Mouse (Mus musculus) hindbrain, postnatal 0 days (tissue): ENCODE data around the gene Matk. TPM values are rescaled to one million over a fixed set of nuclear protein-coding genes. Genes with fewer than 3 reads are reported as not detected.

ENCODE experiments used
- ATAC-seq: fragments of 200-750 bp; cut with Nextera tagmentation; 2 replicates; pipeline ENCODE4 v1.8.0; 2017; ENCODE audit warnings: mild to moderate bottlenecking, moderate TSS enrichment, moderate library complexity
- DNase-seq: peaks from one replicate; pipeline ENCODE4 v3.0.0-alpha.2; 2015; ENCODE audit warnings: low spot score
- H3K27ac ChIP-seq: fragments of 300-500 bp; sonication (generic); 2 replicates; pipeline ENCODE4 v1.5.1; 2014; ENCODE audit warnings: mild to moderate bottlenecking
- H3K27me3 ChIP-seq: fragments of 300-500 bp; sonication (generic); 2 replicates; pipeline ENCODE4 v1.6.1; 2014; ENCODE audit warnings: low read length, mixed read lengths; ENCODE audit not compliant: insufficient read depth
- H3K36me3 ChIP-seq: fragments of 300-500 bp; sonication (generic); 2 replicates; pipeline ENCODE4 v1.6.1; 2014; ENCODE audit warnings: low read length, mixed read lengths; ENCODE audit not compliant: insufficient read depth
- H3K4me1 ChIP-seq: fragments of 300-500 bp; sonication (generic); 2 replicates; pipeline ENCODE4 v1.6.1; 2014; ENCODE audit warnings: antibody characterized with exemption, low read length, mixed read lengths; ENCODE audit not compliant: insufficient read depth
- H3K4me2 ChIP-seq: fragments of 300-500 bp; sonication (generic); 2 replicates; pipeline ENCODE4 v1.6.1; 2014; ENCODE audit warnings: low read depth, mild to moderate bottlenecking, low read length, moderate library complexity, mixed read lengths
- H3K4me3 ChIP-seq: fragments of 300-500 bp; sonication (generic); 2 replicates; pipeline ENCODE4 v1.5.1; 2014; ENCODE audit warnings: low read length
- H3K9ac ChIP-seq: fragments of 300-500 bp; sonication (generic); replicated peaks from 2 replicates; pipeline ENCODE4 v1.6.1; 2014; ENCODE audit warnings: mild to moderate bottlenecking, low read length, moderate library complexity, mixed read lengths
- H3K9me3 ChIP-seq: fragments of 300-500 bp; sonication (generic); 2 replicates; pipeline ENCODE4 v1.6.1; 2016; ENCODE audit warnings: low read length, mixed read lengths
- CTCF ChIP-seq: IDR thresholded peaks from 2 replicates; pipeline ENCODE4 v1.5.1; 2016; ENCODE audit warnings: antibody characterized with exemption, control low read depth, low read depth
- WGBS: fragments of 180-500 bp; shearing (Covaris S2); extraction: QIAGEN DNeasy Blood & Tissue Kit; methylation state at CpG from one replicate; pipeline ENCODE4 v1.1.7; 2014; 5-methylcytosine and 5-hydroxymethylcytosine counted together
- polyA plus RNA-seq: library from polyadenylated mRNA; unstranded; fragments of >200 nt; fragmentation: Nextera tagmentation; extraction: Ambion mirVana; gene quantifications from 2 replicates; pipeline ENCODE4 v1.2.1, GENCODE M21; 2015
- total RNA-seq: library from RNA; depleted of rRNA; stranded (reverse); fragments of >200 nt; gene quantifications from 2 replicates; pipeline ENCODE4 v1.2.3, GENCODE M21; 2014

Matk gene
- total and polyA plus RNA-seq, 2 experiments from 2014 or later: 82.7 to 121 TPM

DNA sequence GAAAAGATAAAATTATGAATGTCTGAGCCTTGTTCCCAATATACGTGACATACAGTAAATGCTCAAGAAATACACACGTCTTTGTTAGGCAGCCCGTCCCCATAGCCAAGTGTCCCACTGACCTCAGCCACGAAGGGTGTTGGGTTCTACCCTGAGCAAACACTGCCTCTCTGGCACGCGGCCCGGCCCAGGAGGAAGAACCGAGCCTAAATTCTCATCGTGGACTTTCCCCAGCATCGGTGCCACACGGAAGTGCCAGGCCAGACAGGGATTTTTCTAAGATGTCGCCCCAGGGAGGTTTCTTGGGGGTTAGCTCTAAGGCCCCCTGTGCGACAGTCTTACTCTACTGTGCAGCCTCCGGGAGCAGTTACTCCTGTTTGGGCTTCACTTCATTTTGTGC lies 37.1 kb downstream of the Matk start:
- Histone ChIP-seq H3K27me3 (peaks cover 4% of the 10 kb centered on the region; the same call in 1 of the 2 replicates), H3K36me3 (no peaks in the 10 kb centered on the region), H3K9ac (no peak overlapping the region), H3K4me1 (peaks cover 14% of the 10 kb centered on the region; the same call in 1 of the 2 replicates), H3K27ac (no peak overlapping the region), H3K9me3 (no peaks in the 10 kb centered on the region), H3K4me3 (no peak overlapping the region), H3K4me2 (no peak overlapping the region)
- no peak for TF ChIP-seq CTCF
- WGBS: 58% methylated on average over 14 of the region's 14 CpGs
- no peak for ATAC-seq
- no peak for DNase-seq

DNA sequence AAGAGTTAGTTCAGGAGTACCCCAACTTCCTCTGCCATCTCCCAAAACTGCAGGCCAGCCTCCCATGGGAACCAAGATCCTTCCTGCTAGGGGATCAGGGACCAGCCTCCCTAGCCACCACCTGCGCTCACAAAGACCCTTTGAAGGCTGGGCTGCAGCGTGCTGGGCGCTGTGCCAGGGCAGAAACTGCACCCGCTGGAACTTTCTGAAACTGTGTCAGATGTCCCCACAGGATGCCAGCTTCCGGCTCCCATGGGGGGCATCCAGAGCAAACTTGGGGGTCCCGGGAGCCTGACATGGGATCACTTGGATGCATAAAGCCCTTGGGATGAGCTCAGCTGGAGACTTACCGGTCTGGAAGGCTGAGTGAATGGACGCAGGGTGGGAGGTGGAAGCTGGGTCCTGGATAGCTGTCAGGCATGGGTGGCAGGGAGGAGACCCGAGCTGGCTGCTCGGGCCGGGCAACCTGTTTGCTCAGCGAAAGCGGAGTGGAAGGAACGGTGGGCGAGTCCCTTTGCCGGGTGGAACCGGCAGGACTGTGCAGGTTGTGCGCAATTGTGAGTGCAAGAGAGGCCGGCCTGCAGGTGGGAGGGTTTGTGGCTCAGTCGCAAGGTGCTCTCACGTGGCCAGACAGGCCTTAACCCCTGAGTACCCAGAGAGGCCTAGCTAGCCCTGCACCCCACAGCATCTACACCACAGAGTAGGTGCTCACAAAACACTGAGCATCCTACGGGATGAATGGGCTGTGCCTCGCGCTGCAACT lies 38.1 kb downstream of the Matk start:
- TF ChIP-seq CTCF: no peak
- Histone ChIP-seq H3K9ac (no peak overlapping the region), H3K4me2 (peak overlapping the region; percentile 2; the same call in 1 of the 2 replicates), H3K27me3 (no peaks in the 10 kb centered on the region), H3K4me3 (no peak overlapping the region), H3K27ac (0 out of 2 replicates have a peak overlapping the region, but pooled peaks have one; percentile 0), H3K4me1 (peaks cover 17% of the 10 kb centered on the region; the same call in 1 of the 2 replicates), H3K36me3 (no peaks in the 10 kb centered on the region), H3K9me3 (no peaks in the 10 kb centered on the region)
- 17% methylated on average over 24 of the region's 24 CpGs for WGBS
- ATAC-seq (no peak), DNase-seq (peak; percentile 12)

DNA sequence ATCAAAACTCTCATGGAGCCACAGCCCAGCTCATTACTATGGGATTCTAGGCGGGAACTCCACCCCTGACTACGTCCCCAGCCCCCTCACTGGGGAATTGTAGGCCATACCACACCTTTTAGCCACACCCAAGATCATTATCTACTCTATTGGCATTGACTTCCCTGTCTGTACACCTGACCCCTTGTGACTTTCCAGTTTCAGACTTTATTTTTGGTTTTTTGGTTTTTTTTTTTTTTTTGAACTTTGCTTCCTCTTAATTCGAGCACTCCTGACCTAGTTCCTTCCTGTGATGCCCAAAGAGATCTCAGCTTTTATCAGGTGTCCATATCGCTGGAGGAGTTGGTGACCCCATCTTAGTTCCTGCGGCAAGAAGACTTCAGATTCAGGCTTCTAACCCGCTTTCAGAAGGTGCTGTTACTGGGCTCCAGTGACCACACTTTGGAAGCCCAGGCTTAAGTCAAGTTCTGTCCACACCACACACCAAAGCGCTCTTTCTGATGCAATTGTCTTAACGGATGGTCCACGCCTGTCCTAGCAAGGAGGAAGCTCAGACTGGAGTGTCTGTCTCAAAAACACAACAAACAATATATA lies 38.9 kb downstream of the Matk start, which contains the start of gene Tjp3:
TSS of gene Tjp3 (minus strand) at position 71 of the 594 bp plus-strand sequence.
- H3K4me1 ChIP-seq: peaks cover 15% of the 10 kb centered on the region; the same call in 1 of the 2 replicates
- no peaks in the 10 kb centered on the region for H3K36me3 ChIP-seq
- peak within 1 kb of the TSS; percentile 2; the same call in 1 of the 2 replicates for H3K4me2 ChIP-seq
- H3K27me3 ChIP-seq: no peaks in the 10 kb centered on the region
- ATAC-seq (no peak), DNase-seq (no peak)
- H3K4me3 ChIP-seq: no peak within 1 kb of the TSS
- no peaks in the 10 kb centered on the region for H3K9me3 ChIP-seq
- H3K9ac ChIP-seq: no peak within 1 kb of the TSS
- H3K27ac ChIP-seq: 0 out of 2 replicates have a peak within 1 kb of the TSS, but pooled peaks have one; percentile 0
- TF ChIP-seq CTCF: no peak
- 77% methylated on average over 9 of the region's 9 CpGs for WGBS

DNA sequence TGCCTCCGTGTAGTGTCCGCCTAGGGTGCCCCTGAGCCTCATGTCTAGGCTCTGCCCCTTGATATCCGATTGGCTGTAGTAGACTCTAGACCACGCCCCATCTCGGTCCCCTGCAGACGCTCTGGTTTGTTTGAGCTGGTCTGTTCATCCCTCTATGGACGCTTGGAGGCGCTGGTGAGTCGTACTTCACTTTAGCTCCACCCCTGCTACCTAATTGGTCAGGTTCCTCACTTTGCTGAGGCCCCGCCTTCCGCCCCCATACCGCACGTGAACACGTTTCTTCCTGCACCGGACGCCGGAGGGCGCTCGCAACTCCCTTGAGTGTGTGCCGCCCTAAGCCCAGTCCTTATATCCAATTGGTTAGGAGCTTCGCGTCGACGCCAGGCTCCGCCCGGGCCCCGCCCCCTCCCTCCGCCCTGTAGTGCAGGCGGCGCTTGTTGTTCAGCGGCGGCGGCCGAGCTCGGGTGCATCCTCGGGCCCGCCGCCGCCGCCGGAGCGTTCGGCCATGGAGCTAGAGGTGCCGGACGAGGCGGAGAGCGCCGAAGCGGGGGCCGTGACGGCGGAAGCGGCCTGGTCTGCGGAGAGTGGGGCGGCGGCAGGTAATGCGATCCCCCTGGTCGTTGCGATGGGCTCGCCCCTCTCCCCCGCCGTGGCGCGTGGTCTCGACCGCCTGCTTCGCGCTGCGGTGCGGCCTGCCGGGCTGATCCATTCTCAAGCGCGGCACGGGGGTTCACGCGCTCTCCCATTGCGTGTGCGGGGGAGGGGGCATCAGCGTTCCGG lies 40.0 kb downstream of the Matk start, which contains the start of gene Pip5k1c:
TSS of gene Pip5k1c (plus strand) at position 410 of the 780 bp plus-strand sequence.
- ATAC-seq (peak; percentile 98), DNase-seq (peak; percentile 100)
- Histone ChIP-seq H3K4me3 (peak within 1 kb of the TSS; percentile 87), H3K4me1 (peaks cover 15% of the 10 kb centered on the region; the same call in 1 of the 2 replicates), H3K27me3 (no peaks in the 10 kb centered on the region), H3K9me3 (no peaks in the 10 kb centered on the region), H3K9ac (peak within 1 kb of the TSS; percentile 79), H3K27ac (peak within 1 kb of the TSS; percentile 93), H3K36me3 (no peaks in the 10 kb centered on the region), H3K4me2 (peak within 1 kb of the TSS; percentile 96)
- TF ChIP-seq CTCF: peak; percentile 85
- WGBS: under 1% methylated on average over 70 of the region's 80 CpGs

DNA sequence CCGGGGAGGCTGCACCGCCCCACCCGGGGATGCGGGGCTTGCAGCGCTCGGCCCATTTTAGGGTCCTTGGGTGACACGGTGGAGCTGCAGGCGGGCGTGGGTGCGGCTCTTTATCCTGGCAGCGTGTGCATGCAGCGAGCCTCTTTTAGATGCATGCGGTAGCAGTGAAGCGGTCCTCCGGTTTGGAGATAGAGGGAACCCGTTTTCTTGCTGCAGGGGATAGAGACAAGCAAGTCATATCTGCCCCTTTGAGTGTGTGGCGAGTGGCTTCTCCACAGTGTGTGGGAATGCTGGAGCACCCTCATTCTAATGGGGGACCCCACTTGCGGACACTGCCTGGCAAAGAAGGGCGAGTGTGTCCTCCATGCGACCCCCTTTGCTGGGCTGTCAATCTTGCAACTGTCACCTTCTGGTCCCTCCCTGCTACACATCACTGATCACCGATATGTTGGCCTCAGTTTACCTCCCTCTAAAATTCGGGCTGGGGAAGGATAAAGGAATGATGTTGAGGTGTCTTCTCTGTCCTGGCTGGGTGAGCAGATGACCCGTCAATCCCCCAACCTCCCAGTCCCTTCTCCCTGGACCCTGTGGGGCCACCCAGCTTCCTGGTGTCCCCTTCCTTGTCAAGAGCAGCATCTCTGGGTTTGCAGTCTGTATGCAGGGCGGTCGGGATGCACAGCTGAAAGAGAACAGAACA lies 40.7 kb downstream of the Matk start:
- 1% methylated on average over 25 of the region's 25 CpGs for WGBS
- Histone ChIP-seq H3K9me3 (no peaks in the 10 kb centered on the region), H3K27ac (peak overlapping the region; percentile 93), H3K4me3 (peak overlapping the region; percentile 87), H3K4me2 (peak overlapping the region; percentile 96), H3K9ac (peak overlapping the region; percentile 79), H3K4me1 (peaks cover 15% of the 10 kb centered on the region; the same call in 1 of the 2 replicates), H3K27me3 (no peaks in the 10 kb centered on the region), H3K36me3 (no peaks in the 10 kb centered on the region)
- no peak; the same call in 1 of the 2 replicates for ATAC-seq
- DNase-seq: no peak
- no peak for TF ChIP-seq CTCF

DNA sequence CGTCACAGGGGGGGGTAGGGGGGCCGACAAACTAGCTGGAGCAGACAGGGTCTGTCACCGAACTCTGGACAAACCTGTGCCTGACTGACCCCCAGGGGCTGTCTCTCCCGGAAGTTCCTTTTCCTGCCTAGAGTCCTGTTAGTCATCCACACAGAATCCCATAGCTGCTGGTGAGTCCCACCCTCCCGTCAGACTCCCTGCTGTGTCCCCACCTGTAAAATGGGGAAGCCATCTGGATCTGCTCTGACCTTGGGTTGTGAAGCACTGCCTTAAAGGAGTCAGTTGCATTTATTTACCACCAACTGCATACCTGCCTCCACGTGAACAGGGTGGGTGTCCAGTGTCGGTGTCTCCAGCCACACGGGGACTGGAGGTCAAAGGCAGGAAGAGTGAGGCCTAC lies 41.7 kb downstream of the Matk start:
- peak overlapping the region; percentile 87 for H3K4me3 ChIP-seq
- no peak for ATAC-seq
- 59% methylated on average over 8 of the region's 8 CpGs for WGBS

More for the DNA sequence above, 41.7 kb downstream of the Matk start:
- Histone ChIP-seq H3K27me3 (no peaks in the 10 kb centered on the region), H3K9me3 (no peaks in the 10 kb centered on the region), H3K4me2 (peak overlapping the region; percentile 96), H3K9ac (peak overlapping the region; percentile 79), H3K4me1 (peaks cover 15% of the 10 kb centered on the region; the same call in 1 of the 2 replicates), H3K27ac (0 out of 2 replicates have a peak overlapping the region, but pooled peaks have one; percentile 8), H3K36me3 (no peaks in the 10 kb centered on the region)
- TF ChIP-seq CTCF: no peak
- DNase-seq: no peak
